ENCODE assay signal across 19 mouse cellular contexts in the genomic region with DNA sequence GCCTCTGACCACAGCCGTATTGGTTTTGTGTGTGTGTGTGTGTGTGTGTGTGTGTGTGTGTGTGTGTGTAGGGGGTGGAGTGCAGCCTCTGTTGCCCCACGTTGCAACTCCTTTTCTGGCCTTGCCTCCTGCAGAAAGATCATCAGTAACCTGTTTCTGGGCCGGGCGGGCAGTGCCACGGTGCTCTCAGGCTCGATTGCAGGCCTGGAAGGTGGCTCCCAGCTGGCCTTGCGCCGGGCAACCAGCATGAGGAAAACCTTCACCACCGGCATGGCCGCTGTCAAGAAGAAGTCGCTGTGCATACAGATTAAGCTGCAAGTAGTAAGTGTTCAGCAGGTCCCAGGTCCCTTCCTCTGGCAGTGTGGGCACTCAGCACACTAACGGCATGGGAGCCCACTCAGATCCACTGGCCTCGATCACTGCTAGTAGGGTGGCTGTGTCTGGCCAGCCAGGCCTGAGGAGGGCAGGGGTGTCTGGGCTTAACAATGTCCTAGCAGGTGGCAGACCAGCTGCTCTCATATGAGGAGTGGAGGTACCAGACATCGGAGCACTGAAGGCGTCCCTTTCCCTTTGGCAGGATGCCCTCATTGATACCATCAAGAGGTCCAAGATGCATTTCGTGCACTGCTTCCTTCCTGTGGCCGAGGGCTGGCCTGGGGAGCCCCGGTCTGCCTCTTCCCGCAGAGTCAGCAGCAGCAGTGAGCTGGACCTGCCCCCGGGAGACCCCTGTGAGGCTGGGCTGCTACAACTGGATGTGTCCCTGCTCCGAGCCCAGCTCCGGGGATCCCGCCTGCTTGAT. TPM values are rescaled to one million over a fixed set of nuclear protein-coding genes. Genes with fewer than 3 reads are reported as not detected.
DNase-seq lines count a peak whose midpoint lies in the region; ATAC-seq and TF ChIP-seq lines count a peak whose summit lies in the region.
"Had no signal": no experiment of that assay in that cellular context is flagged by ENCODE, and none has a peak within 500 bp of the region (broad histone marks: within the 10 kb centered on the region; RNA-seq: fewer than 3 reads in every experiment).

No protein-coding gene starts in this region.

- no peak overlapping the region for H3K4me2 ChIP-seq in kidney, embryonic 14.5 days (replicated peaks; ENCODE audit: low read depth, low read length)
- H3K4me2 ChIP-seq: heart, embryonic 13.5 days; liver, embryonic 13.5 days had no signal

- no peak for TF ChIP-seq POLR2A in cerebellum, adult 2 months (IDR thresholded peaks at IDR 0.05; ENCODE audit: borderline replicate concordance, insufficient read depth, low read length)

- H3K9me3 ChIP-seq in kidney, embryonic 14.5 days (ENCODE audit: control insufficient read depth, low read length), result no peaks in the 10 kb centered on the region
- no peaks in the 10 kb centered on the region for H3K9me3 ChIP-seq in embryonic facial prominence, embryonic 10.5 days
- H3K9me3 ChIP-seq: heart, embryonic 13.5 days; limb, embryonic 10.5 days; liver, embryonic 13.5 days had no signal

- WGBS in cerebellum, adult 2 months, result 63% methylated on average over 23 of the region's 23 CpGs
- 80% methylated on average over 23 of the region's 23 CpGs for WGBS in kidney, embryonic 14.5 days
- WGBS in embryonic facial prominence, embryonic 10.5 days, result 89% methylated on average over 23 of the region's 23 CpGs

- H3K4me1 ChIP-seq in cerebellum, adult 2 months (ENCODE audit: control insufficient read depth, insufficient read depth, low read length), result peaks cover 29% of the 10 kb centered on the region
- H3K4me1 ChIP-seq in kidney, embryonic 14.5 days (ENCODE audit: control insufficient read depth, insufficient read depth, low read length), result no peaks in the 10 kb centered on the region
- peaks cover 41% of the 10 kb centered on the region for H3K4me1 ChIP-seq in embryonic facial prominence, embryonic 10.5 days

- DNase-seq in cerebellum, postnatal 14 days, result peak; percentile 56 to 63
- DNase-seq in cerebellum, adult 2 months, result no peak
- DNase-seq in kidney, postnatal 14 days, result peak; percentile 47
- DNase-seq in embryonic facial prominence, embryonic 10.5 days (ENCODE audit: low spot score), result no peak
- DNase-seq in lung, postnatal 36 days, result peak; percentile 61
- no peak for DNase-seq in adrenal gland, postnatal 4 days (ENCODE audit: low spot score in 2 of 2)
- DNase-seq: cerebellum, adult 18-20 months; gastrocnemius, postnatal 36 days; layer of hippocampus, postnatal 36 days; liver, embryonic 13.5 days; right cerebral cortex, postnatal 14 days; thymus, postnatal 4 days had no signal

- H3K4me3 ChIP-seq in cerebellum, adult 2 months (replicated peaks; ENCODE audit: insufficient read depth, low read depth, low read length), result no peak overlapping the region
- H3K4me3 ChIP-seq in kidney, embryonic 14.5 days (ENCODE audit: low read length), result no peak overlapping the region
- H3K4me3 ChIP-seq in embryonic facial prominence, embryonic 10.5 days, result no peak overlapping the region
- H3K4me3 ChIP-seq: heart, embryonic 13.5 days; limb, embryonic 10.5 days; liver, embryonic 13.5 days had no signal

- H3K27ac ChIP-seq in cerebellum, adult 2 months (ENCODE audit: insufficient read depth, low read length), result no peak overlapping the region
- no peak overlapping the region for H3K27ac ChIP-seq in kidney, embryonic 14.5 days (ENCODE audit: low read depth, low read length)
- H3K27ac ChIP-seq in embryonic facial prominence, embryonic 10.5 days (replicated peaks), result peak overlapping the region; percentile 36; the same call in 1 of the 2 replicates
- H3K27ac ChIP-seq: heart, embryonic 13.5 days; limb, embryonic 10.5 days; liver, embryonic 13.5 days had no signal

- H3K36me3 ChIP-seq in kidney, embryonic 14.5 days (ENCODE audit: control insufficient read depth, insufficient read depth, low read length), result peaks cover 26% of the 10 kb centered on the region
- peaks cover 61% of the 10 kb centered on the region for H3K36me3 ChIP-seq in embryonic facial prominence, embryonic 10.5 days (replicated peaks)

- no peak for TF ChIP-seq CTCF in cerebellum, adult 2 months (IDR thresholded peaks at IDR 0.05; ENCODE audit: borderline replicate concordance, insufficient read depth, low read depth, low read length)

- ATAC-seq in kidney, embryonic 14.5 days (ENCODE audit: low FRiP score, low TSS enrichment), result no peak
- ATAC-seq in erythroid progenitor cell, adult 5-6 weeks (replicated peaks; ENCODE audit: low FRiP score, poor library complexity, severe bottlenecking), result no peak
- ATAC-seq: intestine, postnatal 0 days had no signal

- H3K9ac ChIP-seq in kidney, embryonic 14.5 days (ENCODE audit: low read depth, low read length), result no peak overlapping the region
- H3K9ac ChIP-seq: heart, embryonic 13.5 days; liver, embryonic 13.5 days had no signal

- H3K27me3 ChIP-seq in cerebellum, adult 2 months (ENCODE audit: control insufficient read depth, insufficient read depth, low read length), result no peaks in the 10 kb centered on the region
- H3K27me3 ChIP-seq in kidney, embryonic 14.5 days (ENCODE audit: control insufficient read depth, insufficient read depth, low read length), result no peaks in the 10 kb centered on the region
- H3K27me3 ChIP-seq in embryonic facial prominence, embryonic 10.5 days (replicated peaks; ENCODE audit: low read depth, poor library complexity, severe bottlenecking), result no peaks in the 10 kb centered on the region; the same call in 1 of the 2 replicates
- H3K27me3 ChIP-seq: heart, embryonic 13.5 days; liver, embryonic 13.5 days had no signal

RNA-seq across cellular contexts. Expression of gene Gm10277, which starts 41.7 kb away (rescaled TPM):
- polyA plus RNA-seq in cerebellum, adult 2 months (2012; rRNA removed), result not detected in 2 replicates
- polyA plus RNA-seq in kidney, embryonic 14.5 days (2014; fragmentation: Nextera tagmentation; extraction: Ambion mirVana), result 0.92 and 1.4 TPM in 2 replicates
- 1.3 and 1.6 TPM in 2 replicates for polyA plus RNA-seq in embryonic facial prominence, embryonic 10.5 days (2016; fragmentation: Nextera tagmentation; extraction: Ambion mirVana)
- not detected for total RNA-seq in adrenal gland, postnatal 4 days (2021)
- total RNA-seq in erythroid progenitor cell, adult 5-6 weeks (2015; ENCODE audit: low replicate concordance), result not detected in 2 replicates
- not detected in 2 replicates for total RNA-seq in erythroid progenitor cell, adult 5-6 weeks (2017; ENCODE audit: low replicate concordance)
- total RNA-seq: gastrocnemius, postnatal 36 days; hematopoietic stem cell, adult 5-6 weeks; layer of hippocampus, postnatal 36 days had no signal
- polyA plus RNA-seq: testis, adult 2 months had no signal

Comparison
In these comparisons a context has a peak if more than half of its experiments do, and no peak if none do; other contexts are left out.
1. DNase-seq: peak in cerebellum, postnatal 14 days (2 of 2), kidney, postnatal 14 days (single experiment) and lung, postnatal 36 days (single experiment); none in cerebellum, adult 2 months (0 of 2), embryonic facial prominence, embryonic 10.5 days (single experiment) and adrenal gland, postnatal 4 days (0 of 2).